Mouse (Mus musculus) ovary, adult 18-20 months (tissue): ENCODE measurements at regions not wholly inside any gene's neighbourhood (a gene's known extent, or its start where the extent isn't known, plus 50 kb on each side); places are given as distances from the start of the nearest gene placed in this dataset.

Experiments
- DNase-seq: peaks from one replicate; pipeline ENCODE4 v3.0.0; 2022; ENCODE audit warnings: low spot score, mixed read lengths

GRCm38 (mm10) chr1:44957125-44957524, 354.2 kb upstream of the Col3a1 start:
- no peak for DNase-seq

DNA sequence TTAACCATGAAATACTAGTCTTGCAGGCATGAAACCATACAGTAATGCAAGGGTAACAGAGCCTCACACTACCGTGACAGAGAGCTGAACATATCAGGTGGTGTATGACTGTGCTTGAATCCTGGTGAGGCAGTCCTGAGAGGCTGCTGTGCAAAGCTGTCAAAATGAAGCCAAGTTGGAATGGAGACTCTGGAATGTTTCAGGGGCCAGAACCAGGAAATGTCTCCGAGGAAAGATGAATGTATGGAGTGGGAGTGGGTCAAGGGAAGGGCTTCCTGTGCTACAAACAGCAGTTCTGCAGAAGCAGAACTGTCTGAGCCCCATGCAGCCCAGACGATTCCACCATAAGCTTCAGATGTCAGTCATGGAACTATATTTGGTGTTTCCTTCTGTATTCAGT, 324.2 kb upstream of the Col3a1 start:
- no peak for DNase-seq

- DNase-seq: no peak
These were observed 290.8 kb upstream of the Col3a1 start for GRCm38 (mm10) chr1:45020516-45020915.

DNA sequence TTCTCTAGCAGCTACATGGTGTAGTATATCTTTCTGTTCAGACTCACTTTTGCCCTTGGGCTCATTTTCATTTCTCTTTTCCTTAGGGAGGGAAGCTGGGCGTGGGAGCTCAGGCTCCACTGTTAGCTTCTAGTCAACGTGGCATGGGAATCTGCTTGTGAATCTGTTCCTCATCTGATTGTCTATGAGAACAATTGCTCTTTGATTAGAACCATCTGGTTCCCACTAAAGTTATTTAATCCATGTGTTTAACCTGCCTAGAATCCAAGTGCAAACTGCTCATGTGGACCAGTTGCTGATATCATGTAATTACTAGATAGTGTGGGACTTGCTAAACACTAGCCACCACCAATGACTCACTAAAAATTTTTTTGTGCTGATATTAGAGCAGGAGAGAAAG, 290.1 kb upstream of the Col3a1 start:
- DNase-seq: no peak

GRCm38 (mm10) chr1:45022146-45022841, 289.0 kb upstream of the Col3a1 start:
- peak; percentile 65 for DNase-seq

DNA sequence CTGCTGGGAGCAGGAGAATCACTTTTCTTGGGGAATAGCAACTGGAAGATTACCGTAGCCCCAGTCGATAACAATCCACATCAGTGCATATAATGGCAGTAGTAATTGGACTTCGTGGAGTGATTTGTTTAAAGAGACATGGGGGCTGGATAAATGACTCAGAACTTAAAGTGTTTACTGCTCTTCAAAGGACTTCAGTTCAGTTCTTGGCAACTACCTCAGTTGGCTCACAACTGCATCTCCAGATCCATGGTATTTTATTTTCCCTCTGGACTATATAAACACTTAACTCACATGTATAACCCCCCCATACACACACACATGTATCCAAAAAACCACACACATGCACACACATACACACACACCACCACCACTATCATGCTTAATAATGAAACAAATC, 288.0 kb upstream of the Col3a1 start:
- no peak for DNase-seq

- DNase-seq: no peak
These were observed 279.8 kb upstream of the Col3a1 start for GRCm38 (mm10) chr1:45031436-45032027.

DNA sequence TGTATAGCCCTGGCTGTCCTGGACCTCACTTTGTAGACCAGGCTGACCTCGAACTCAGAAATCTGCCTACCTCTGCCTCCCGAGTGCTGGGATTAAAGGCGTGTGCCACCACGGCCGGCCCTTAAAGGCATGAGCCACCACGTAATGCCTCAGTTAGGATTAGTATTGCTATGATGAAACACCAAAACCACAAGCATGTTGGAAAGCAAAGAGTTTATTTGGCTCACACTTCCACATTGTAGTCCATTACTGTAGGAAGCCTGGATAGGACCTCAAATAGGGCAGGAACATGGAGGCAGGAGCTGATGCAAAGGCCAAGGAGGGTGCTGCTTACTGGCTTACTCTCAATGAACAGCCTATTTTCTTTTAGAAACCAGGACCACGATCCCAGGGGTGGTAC, 278.0 kb upstream of the Col3a1 start:
- no peak for DNase-seq

DNA sequence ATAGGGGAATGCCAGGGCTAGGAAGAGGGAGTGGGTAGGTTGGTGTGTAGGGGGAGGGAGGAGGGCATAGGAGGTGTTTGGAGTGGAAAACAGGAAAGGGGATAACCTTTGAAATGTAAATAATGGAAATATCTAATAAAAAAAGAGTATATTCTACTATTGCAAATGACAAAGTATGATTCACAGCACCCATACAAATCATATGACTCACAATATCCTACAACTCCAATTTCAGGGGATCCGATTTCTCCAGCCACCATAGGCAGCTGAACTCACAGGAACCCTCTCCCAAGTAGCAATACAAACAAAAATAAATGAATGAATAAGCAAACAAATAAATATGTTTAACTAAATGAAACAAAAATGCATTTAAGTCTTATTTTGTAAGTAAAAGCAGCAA, 270.0 kb upstream of the Col3a1 start:
- no peak for DNase-seq

GRCm38 (mm10) chr1:45041815-45042214, 269.5 kb upstream of the Col3a1 start:
- DNase-seq: no peak

GRCm38 (mm10) chr1:45043245-45043926, 268.0 kb upstream of the Col3a1 start:
- DNase-seq: no peak

DNA sequence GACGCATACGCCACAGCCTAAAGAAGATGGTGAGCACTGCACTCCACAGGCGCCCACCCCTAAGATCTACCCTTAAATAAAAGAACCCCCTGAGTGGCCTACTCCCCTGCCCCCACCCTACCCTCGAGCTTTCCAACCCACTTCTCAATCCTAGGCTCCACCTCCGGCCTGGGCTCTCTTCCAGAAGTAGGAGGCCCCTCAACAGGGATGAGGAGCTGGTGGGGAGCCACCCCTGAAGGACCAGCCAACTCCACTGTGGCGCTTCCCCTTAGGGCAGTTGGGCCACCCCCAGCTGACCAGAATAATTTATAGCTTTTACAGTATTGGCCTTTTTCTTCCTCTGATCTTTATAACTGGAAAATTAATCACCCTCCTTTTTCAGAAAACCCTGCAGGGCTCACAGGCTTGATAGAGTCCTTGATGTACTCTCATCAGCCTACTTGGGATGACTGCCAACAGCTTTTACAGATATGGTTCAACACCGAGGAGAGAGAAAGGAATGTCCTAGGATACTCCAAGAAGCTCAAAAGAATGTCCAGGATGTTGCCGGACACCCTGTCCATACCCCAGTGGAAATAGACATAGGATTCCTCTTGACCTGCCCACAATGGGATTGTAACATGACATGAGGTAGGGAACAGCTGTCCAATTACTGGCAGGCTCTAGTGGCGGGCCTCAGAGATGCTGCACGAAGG, 220.3 kb upstream of the Col3a1 start:
- no peak for DNase-seq

DNA sequence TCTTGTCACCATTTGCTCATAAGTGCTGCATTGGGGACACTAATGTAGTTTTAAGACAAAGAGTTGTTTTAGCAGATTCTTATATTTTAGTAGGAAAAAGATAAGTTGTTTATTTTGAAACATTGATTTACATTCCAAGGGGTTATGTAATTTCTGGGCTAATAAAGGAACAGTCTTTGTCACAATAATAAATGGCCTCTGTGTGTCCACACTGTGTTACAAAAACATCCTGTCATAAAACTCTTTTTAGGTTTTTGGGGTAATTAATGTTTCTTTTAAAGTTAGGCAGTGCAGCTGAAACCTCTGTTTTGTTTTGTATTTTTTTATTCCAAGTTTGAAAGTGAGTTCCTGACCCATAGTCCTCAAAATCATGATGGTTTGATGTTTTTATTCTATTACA, 210.4 kb upstream of the Col3a1 start:
- no peak for DNase-seq

GRCm38 (mm10) chr1:45116409-45117144, 194.8 kb upstream of the Col3a1 start:
- DNase-seq: no peak

- no peak for DNase-seq
These were observed 176.1 kb upstream of the Col3a1 start for GRCm38 (mm10) chr1:45135152-45135714.

- DNase-seq: no peak
These were observed 164.3 kb upstream of the Col3a1 start for GRCm38 (mm10) chr1:45147019-45147418.

DNA sequence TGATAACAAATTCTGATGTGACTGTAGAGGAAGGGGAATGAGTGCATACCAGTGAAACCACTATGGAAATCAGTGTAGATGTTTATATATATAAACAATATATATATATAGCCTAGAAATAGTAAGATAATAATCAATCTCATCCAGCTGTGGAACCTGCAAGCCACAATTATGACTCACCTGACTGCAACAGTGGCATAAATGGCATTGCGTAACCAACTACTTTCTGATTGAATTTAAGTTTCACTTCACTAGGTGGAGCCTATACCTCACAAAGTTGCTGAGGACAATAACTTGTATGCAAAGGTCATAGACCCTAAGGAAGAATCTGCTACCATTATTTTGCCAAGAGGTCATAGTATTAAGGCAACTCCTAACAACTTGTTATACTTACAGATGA, 129.7 kb upstream of the Col3a1 start:
- DNase-seq: no peak

DNA sequence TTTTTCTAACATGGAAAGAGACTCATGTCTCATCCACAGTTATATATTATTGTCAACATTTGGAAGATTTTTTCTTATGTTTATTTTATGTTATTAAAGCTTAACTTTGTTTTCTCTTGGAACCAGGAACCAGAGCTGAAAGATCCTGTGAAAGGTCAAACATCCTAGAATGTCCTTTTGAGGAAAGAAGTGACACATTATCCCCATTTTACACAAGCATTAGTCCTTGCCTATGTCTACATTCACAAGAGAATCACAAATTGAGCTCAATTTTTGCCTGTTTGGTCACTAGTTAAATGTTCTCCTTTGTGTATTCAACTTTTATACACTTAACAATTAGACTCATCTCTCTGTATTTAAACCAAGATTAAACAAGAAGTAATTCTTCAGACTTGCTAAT, 126.0 kb upstream of the Col3a1 start:
- no peak for DNase-seq

DNA sequence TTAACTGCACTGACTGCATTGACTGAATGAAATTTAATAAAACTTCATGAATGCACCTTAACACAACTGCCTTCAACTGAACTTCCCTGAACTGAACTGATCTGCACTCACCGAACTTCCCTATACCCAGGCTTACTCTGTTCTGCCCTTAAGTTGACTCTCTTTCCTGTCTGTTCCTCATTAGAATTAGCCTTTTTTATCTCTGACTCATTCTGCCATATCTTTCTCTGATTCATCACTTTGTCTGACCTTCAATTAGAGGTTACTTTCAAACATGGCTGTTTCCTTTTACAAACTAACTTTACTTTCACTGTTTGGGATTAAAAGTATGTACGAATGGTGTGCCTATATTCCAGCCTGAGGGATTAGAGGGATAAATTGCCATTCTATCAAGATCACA, 103.4 kb upstream of the Col3a1 start:
- DNase-seq: no peak

- no peak for DNase-seq
These were observed 95.1 kb upstream of the Col3a1 start for GRCm38 (mm10) chr1:45216272-45216671.
